Mouse (Mus musculus): ENCODE results near the gene Rbfox1. TPM values are rescaled to one million over a fixed set of nuclear protein-coding genes. Genes with fewer than 3 reads are reported as not detected.

Rbfox1 gene
- polyA plus RNA-seq, 1 experiment from 2014 or later, result 1.9 TPM

GRCm38 (mm10) chr16:7229232-7229631 is 1344.1 kb downstream of the Rbfox1 start:
- Histone ChIP-seq H3K9me3 (ENCODE audit: control insufficient read depth, low read length) (no peaks in the 10 kb centered on the region), H3K27me3 (ENCODE audit: control insufficient read depth, insufficient read depth, low read length) (no peaks in the 10 kb centered on the region), H3K36me3 (ENCODE audit: control insufficient read depth, insufficient read depth, low read length) (no peaks in the 10 kb centered on the region), H3K27ac (replicated peaks) (no peak overlapping the region), H3K4me3 (ENCODE audit: low read depth, low read length) (no peak overlapping the region), H3K4me2 (replicated peaks; ENCODE audit: low read depth) (no peak overlapping the region), H3K4me1 (replicated peaks; ENCODE audit: control insufficient read depth, insufficient read depth) (no peaks in the 10 kb centered on the region), H3K9ac (ENCODE audit: low read length) (no peak overlapping the region)
- ATAC-seq (ENCODE audit: low FRiP score, low TSS enrichment) (no peak), DNase-seq (ENCODE audit: low spot score) (no peak)
- TF ChIP-seq CTCF (IDR thresholded peaks at IDR 0.05; ENCODE audit: low read depth) (no peak), EP300 (optimal IDR thresholded peaks at IDR 0.05) (no peak)
- WGBS, result 33% methylated on average over 4 of the region's 4 CpGs

- H3K4me1 ChIP-seq (replicated peaks; ENCODE audit: control insufficient read depth, insufficient read depth), result no peaks in the 10 kb centered on the region
- WGBS, result 75% methylated on average over 3 of the region's 3 CpGs
- no peaks in the 10 kb centered on the region for H3K9me3 ChIP-seq (ENCODE audit: control insufficient read depth, low read length)
- TF ChIP-seq EP300 (optimal IDR thresholded peaks at IDR 0.05) (no peak), CTCF (IDR thresholded peaks at IDR 0.05; ENCODE audit: low read depth) (no peak)
- DNase-seq (ENCODE audit: low spot score) (no peak), ATAC-seq (ENCODE audit: low FRiP score, low TSS enrichment) (no peak)
- H3K9ac ChIP-seq (ENCODE audit: low read length), result no peak overlapping the region
- no peaks in the 10 kb centered on the region for H3K27me3 ChIP-seq (ENCODE audit: control insufficient read depth, insufficient read depth, low read length)
- no peak overlapping the region for H3K27ac ChIP-seq (replicated peaks)
- H3K36me3 ChIP-seq (ENCODE audit: control insufficient read depth, insufficient read depth, low read length), result no peaks in the 10 kb centered on the region
- H3K4me3 ChIP-seq (ENCODE audit: low read depth, low read length), result no peak overlapping the region
- no peak overlapping the region for H3K4me2 ChIP-seq (replicated peaks; ENCODE audit: low read depth)
Measured at GRCm38 (mm10) chr16:7241627-7242026, 1356.5 kb downstream of the Rbfox1 start.

GRCm38 (mm10) chr16:7242501-7242900 is 1357.3 kb downstream of the Rbfox1 start:
- Histone ChIP-seq H3K4me2 (replicated peaks; ENCODE audit: low read depth) (no peak overlapping the region), H3K4me3 (ENCODE audit: low read depth, low read length) (no peak overlapping the region), H3K9ac (ENCODE audit: low read length) (no peak overlapping the region), H3K27ac (replicated peaks) (no peak overlapping the region), H3K27me3 (ENCODE audit: control insufficient read depth, insufficient read depth, low read length) (no peaks in the 10 kb centered on the region), H3K36me3 (ENCODE audit: control insufficient read depth, insufficient read depth, low read length) (no peaks in the 10 kb centered on the region), H3K9me3 (ENCODE audit: control insufficient read depth, low read length) (no peaks in the 10 kb centered on the region), H3K4me1 (replicated peaks; ENCODE audit: control insufficient read depth, insufficient read depth) (no peaks in the 10 kb centered on the region)
- 0 out of 2 replicates have a peak, but pooled peaks have one; percentile 15 for ATAC-seq (ENCODE audit: low FRiP score, low TSS enrichment)
- WGBS, result 74% methylated on average over 3 of the region's 3 CpGs
- TF ChIP-seq CTCF (IDR thresholded peaks at IDR 0.05; ENCODE audit: low read depth) (no peak), EP300 (optimal IDR thresholded peaks at IDR 0.05) (no peak)
- DNase-seq (ENCODE audit: low spot score), result no peak

GRCm38 (mm10) chr16:7244382-7244781 is 1359.2 kb downstream of the Rbfox1 start:
- H3K4me3 ChIP-seq (ENCODE audit: low read depth, low read length), result no peak overlapping the region
- no peak overlapping the region for H3K27ac ChIP-seq (replicated peaks)
- DNase-seq (ENCODE audit: low spot score) (no peak), ATAC-seq (ENCODE audit: low FRiP score, low TSS enrichment) (no peak)
- H3K4me1 ChIP-seq (replicated peaks; ENCODE audit: control insufficient read depth, insufficient read depth), result no peaks in the 10 kb centered on the region
- H3K4me2 ChIP-seq (replicated peaks; ENCODE audit: low read depth), result no peak overlapping the region
- no peak for TF ChIP-seq EP300 (optimal IDR thresholded peaks at IDR 0.05)
- TF ChIP-seq CTCF (IDR thresholded peaks at IDR 0.05; ENCODE audit: low read depth), result no peak
- H3K9ac ChIP-seq (ENCODE audit: low read length), result no peak overlapping the region
- no peaks in the 10 kb centered on the region for H3K9me3 ChIP-seq (ENCODE audit: control insufficient read depth, low read length)
- H3K36me3 ChIP-seq (ENCODE audit: control insufficient read depth, insufficient read depth, low read length), result no peaks in the 10 kb centered on the region
- no peaks in the 10 kb centered on the region for H3K27me3 ChIP-seq (ENCODE audit: control insufficient read depth, insufficient read depth, low read length)
- WGBS, result 28% methylated on average over 1 of the region's 1 CpGs

GRCm38 (mm10) chr16:7251696-7252095 is 1366.5 kb downstream of the Rbfox1 start:
- Histone ChIP-seq H3K9ac (ENCODE audit: low read length) (no peak overlapping the region), H3K36me3 (ENCODE audit: control insufficient read depth, insufficient read depth, low read length) (no peaks in the 10 kb centered on the region), H3K27ac (replicated peaks) (no peak overlapping the region), H3K9me3 (ENCODE audit: control insufficient read depth, low read length) (no peaks in the 10 kb centered on the region), H3K4me3 (ENCODE audit: low read depth, low read length) (no peak overlapping the region), H3K4me1 (replicated peaks; ENCODE audit: control insufficient read depth, insufficient read depth) (no peaks in the 10 kb centered on the region), H3K27me3 (ENCODE audit: control insufficient read depth, insufficient read depth, low read length) (no peaks in the 10 kb centered on the region), H3K4me2 (replicated peaks; ENCODE audit: low read depth) (no peak overlapping the region)
- DNase-seq (ENCODE audit: low spot score) (no peak), ATAC-seq (ENCODE audit: low FRiP score, low TSS enrichment) (no peak)
- WGBS, result 45% methylated on average over 4 of the region's 4 CpGs
- TF ChIP-seq EP300 (optimal IDR thresholded peaks at IDR 0.05), result no peak
- no peak for TF ChIP-seq CTCF (IDR thresholded peaks at IDR 0.05; ENCODE audit: low read depth)

GRCm38 (mm10) chr16:7257366-7257765 is 1372.2 kb downstream of the Rbfox1 start:
- Histone ChIP-seq H3K9ac (ENCODE audit: low read length) (no peak overlapping the region), H3K27ac (replicated peaks) (no peak overlapping the region), H3K4me2 (replicated peaks; ENCODE audit: low read depth) (no peak overlapping the region), H3K4me3 (ENCODE audit: low read depth, low read length) (no peak overlapping the region), H3K27me3 (ENCODE audit: control insufficient read depth, insufficient read depth, low read length) (no peaks in the 10 kb centered on the region), H3K4me1 (replicated peaks; ENCODE audit: control insufficient read depth, insufficient read depth) (no peaks in the 10 kb centered on the region), H3K36me3 (ENCODE audit: control insufficient read depth, insufficient read depth, low read length) (no peaks in the 10 kb centered on the region), H3K9me3 (ENCODE audit: control insufficient read depth, low read length) (no peaks in the 10 kb centered on the region)
- DNase-seq (ENCODE audit: low spot score) (no peak), ATAC-seq (ENCODE audit: low FRiP score, low TSS enrichment) (no peak)
- 85% methylated on average over 4 of the region's 4 CpGs for WGBS
- no peak for TF ChIP-seq CTCF (IDR thresholded peaks at IDR 0.05; ENCODE audit: low read depth)
- no peak for TF ChIP-seq EP300 (optimal IDR thresholded peaks at IDR 0.05)
